Mouse (Mus musculus) left cerebral cortex, adult 8-10 months (tissue): ENCODE results near the gene Ahnak. TPM values are rescaled to one million over a fixed set of nuclear protein-coding genes. Genes with fewer than 3 reads are reported as not detected.
"Not testable (repeated sequence)": the region's sequence is repeated elsewhere in the genome, so short reads cannot be mapped to it uniquely, and the experiment has no call there.

ENCODE experiments used
- DNase-seq, 2 experiments: peaks; one replicate each; pipeline ENCODE4 v3.0.0; 2022; ENCODE audit warnings: low spot score in 2 of 2
- total RNA-seq, 4 experiments: library from RNA; stranded (reverse); gene quantifications; 2 replicates each; pipeline ENCODE4 v1.2.4; 2022

The Ahnak gene
- total RNA-seq, 4 experiments from 2014 or later, result 24.9 to 29.0 (median 27.5) TPM

DNA sequence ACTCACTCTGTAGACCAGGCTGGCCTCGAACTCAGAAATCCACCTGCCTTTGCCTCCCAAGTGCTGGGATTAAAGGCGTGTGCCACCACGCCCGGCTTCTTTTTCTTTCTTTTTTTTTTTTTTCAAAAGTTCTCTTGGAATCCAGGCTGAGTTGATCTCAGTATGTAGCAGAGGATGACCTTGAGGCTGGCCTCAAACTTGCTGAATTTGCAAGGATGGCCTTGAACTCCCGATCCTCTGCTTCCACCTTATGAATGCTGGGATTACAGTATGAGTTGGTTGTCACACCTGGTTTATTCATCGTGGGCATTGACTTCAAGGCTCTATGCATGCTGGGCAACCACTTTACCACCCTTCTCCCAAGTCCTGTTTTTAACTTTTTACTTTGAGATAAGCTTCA, 51.6 kb downstream of the Ahnak start:
- no peak for DNase-seq

DNA sequence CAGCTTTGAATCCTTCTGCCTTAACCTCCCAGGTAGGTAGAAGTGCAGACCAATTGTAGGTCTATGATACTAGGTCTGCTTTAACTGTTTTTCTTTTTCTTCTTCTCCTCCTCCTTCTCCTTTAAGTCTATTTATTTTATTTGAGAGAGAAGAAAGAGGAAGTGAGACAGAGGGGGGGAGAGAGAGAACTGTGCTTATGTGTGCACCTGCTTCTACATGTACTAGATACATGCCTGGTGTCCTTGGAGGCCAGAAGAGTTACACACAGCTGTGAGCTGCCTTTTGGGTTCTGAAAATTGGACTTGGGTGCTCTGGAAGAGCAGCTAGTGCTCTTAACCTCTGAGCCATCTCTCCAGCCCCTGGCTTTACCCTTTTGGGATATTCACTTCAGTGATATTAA, 52.0 kb downstream of the Ahnak start:
- no peak for DNase-seq

- DNase-seq, result no peak
Observed at GRCm38 (mm10) chr19:9043123-9043522, 54.0 kb downstream of the Ahnak start.

GRCm38 (mm10) chr19:9044291-9044690, 55.2 kb downstream of the Ahnak start:
- DNase-seq, result no peak

DNA sequence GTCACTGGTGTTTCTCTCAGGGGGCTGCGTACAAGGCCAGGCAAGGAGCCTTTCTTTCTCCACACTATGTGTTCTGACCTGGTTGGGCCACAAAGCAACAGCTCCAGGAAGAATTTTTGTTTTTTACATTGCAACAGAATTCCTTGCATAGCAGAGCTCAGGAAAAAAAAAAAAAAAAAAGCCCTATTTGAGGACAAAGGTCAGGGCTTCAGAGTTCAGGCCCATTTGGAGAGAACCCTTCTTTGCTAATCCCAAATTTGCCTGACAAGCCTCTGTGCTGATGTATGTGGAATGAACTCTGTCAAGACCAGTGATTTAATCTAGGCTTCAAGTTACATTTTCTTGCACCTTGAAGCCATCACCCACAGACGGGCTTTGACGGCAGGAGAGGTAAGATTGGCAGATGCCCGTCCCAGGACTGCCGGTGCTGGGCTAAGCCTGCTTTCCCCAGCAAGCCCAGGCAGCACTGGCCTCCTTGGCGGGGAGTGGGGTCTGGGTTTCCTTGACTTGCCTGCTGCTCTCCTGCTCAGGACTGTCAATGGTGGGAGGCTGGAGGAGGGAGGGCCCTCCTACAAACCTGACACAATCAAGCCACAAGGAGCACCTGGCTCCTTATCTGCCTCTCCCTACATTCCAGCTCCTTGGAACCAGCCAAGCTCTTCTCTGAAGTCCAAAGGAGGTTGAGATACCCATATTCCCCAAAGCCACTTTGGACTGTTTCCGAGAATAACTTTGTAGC, 58.3 kb downstream of the Ahnak start:
- no peak for DNase-seq

DNA sequence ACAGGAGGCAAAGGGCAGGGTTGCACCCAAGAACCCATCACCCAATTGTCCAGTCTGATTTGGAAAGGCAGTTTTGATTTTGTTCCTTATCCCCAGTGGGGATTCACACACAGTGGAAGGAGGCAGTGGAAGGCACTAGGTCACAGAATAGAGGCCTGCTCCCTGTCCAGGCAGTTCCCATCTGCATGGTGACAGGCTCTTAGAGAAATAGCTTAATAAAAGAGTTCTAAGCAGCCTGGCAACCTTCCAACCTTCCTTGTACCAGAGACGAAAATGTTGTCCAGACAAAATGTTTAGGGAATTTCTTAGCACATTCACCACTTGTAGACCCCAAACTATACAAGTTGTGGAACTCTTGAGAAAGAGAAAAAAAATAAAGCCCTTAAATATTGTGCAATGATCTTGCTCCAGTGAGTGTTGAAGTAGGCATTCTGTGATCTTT, 58.9 kb downstream of the Ahnak start:
- no peak for DNase-seq

DNA sequence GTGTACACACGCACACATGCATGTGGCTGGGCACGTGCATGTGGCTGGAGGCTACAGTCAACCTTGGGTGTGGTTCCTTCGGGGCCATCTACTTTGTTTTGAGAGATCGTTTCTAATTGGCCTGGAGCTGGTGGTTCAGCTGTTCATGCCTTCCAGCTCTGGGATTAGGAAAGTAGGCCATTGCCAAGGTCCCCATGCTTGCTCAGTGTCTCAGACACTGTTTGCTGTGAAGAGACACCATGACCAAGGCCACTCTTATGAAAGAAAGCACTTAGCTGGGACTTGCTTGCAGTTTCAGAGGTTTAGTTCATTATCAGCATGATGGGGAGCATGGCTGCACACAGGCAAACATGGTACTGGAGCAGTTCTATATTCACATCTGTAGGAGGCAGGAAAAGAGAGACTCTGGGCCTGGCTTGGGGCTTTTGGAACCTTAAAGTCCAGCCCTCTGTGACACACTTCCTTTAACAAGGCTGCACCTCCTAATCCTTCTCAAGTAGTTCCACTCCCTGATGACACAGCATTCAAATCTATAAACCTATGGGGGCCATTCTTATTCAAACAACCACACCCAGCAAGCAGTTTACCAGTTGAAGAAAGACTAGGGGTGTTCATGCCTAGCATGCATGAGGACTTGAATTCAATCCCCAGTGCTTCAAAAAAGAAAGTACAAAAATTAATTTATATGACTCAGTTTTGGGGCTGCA, 60.0 kb downstream of the Ahnak start:
- no peak for DNase-seq

GRCm38 (mm10) chr19:9050294-9051229, 61.5 kb downstream of the Ahnak start:
- no peak for DNase-seq

GRCm38 (mm10) chr19:9051985-9052384, 62.9 kb downstream of the Ahnak start:
- DNase-seq, result not testable (repeated sequence)

DNA sequence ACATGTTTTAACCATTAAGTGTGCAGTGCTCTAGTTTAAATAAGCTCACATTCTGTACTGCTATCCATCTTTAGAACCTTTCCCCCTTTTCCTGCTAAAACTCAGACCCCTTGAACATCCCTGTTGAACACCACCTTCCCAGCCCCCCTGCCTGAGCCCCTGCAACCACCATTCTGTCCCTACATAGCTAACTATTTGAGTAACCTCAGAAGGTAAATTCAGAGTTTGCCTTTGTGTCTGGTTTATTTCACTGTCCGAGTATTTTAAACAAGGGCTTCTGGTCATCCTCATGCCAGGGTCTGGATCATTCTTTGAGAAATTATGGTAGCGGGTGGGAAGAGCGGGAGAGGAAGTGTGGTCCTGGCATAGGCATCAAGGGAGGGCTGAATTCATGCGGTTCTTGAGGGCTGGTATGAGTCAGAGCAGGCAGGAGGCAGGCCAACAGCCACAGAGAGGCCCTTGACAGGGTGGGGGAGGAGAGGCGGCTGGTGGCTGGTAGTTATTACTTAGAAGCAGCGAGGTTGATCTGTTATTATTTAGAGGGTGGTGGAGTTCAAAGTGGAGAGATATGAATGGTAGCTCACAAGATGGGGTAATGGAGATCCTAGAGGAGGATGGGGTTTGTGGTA, 63.8 kb downstream of the Ahnak start:
- no peak for DNase-seq

DNA sequence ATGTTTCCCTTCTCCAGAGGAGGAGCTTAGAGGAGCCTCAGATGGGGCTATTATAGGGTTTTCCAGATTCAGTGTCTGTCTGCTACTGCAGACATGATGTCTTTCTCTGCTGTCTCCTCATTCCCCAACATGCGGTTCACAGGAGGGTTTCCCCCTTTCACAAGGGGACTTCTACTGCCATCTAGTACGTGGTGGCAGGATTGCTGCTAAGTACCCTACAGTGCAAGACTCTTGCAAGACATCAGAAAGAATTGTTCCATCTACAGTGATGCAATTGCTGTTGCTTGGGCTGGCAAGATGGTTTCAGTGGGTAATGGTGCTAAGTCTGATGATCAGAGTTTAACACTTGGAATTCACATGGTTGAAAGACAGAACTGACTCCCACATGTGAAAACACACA, 66.1 kb downstream of the Ahnak start:
- no peak for DNase-seq

DNA sequence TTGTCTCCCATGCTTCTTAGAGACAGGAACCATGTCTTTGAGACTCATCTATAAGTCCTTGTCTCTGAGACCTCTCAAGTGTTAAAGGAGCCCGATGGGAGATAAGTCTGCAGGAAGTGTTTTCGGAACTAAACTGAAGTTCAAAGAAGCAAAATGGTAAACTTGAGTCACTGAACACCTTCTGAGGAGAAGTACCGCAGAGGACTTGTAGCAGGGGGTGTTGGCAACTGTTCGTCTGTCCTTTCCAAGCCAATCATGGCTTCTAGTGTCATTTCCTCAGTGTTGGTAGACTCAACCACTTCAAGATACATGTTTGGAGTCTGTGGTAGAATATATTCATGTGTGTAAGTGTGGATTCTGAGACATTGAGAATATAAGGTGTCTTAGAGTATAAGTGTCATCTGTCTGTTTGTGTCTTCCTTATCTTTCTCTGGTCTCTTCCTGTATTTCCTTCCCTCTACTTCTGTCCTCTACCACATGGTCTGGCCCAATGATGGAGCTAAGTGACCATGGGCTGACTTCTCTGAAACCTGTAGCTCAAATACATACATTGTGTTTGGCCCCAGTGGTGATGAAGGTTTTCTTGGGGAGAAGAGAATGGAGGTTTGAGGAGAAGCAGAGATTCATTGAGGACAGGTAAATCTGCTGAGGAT, 66.7 kb downstream of the Ahnak start:
- no peak for DNase-seq

- no peak for DNase-seq
Observed at GRCm38 (mm10) chr19:9057679-9058078, 68.6 kb downstream of the Ahnak start.

GRCm38 (mm10) chr19:9058331-9058884, 69.3 kb downstream of the Ahnak start:
- DNase-seq, result no peak

DNA sequence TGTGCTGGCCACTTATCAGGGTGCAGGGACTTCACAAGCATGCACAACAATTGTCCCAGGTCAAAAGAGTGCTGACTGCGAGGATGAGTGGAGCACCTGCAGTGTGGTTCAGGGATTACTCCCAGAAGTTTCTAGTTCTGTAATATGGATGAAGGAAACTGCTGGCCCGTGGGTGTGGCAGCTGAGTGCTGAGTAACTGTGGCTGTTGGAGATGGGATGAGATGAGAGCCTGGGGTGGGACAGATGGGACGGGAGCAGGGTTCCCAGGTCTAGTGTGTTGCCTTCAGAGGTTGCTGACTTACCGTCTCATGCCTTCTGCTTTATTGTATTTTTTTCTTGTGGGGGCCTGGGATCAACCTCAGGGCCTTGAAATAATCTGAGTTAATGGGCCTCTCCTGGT, 69.9 kb downstream of the Ahnak start:
- no peak for DNase-seq

- DNase-seq, result no peak
Observed at GRCm38 (mm10) chr19:9059391-9059790, 70.3 kb downstream of the Ahnak start.

- no peak for DNase-seq
Observed at GRCm38 (mm10) chr19:9060103-9060502, 71.0 kb downstream of the Ahnak start.

DNA sequence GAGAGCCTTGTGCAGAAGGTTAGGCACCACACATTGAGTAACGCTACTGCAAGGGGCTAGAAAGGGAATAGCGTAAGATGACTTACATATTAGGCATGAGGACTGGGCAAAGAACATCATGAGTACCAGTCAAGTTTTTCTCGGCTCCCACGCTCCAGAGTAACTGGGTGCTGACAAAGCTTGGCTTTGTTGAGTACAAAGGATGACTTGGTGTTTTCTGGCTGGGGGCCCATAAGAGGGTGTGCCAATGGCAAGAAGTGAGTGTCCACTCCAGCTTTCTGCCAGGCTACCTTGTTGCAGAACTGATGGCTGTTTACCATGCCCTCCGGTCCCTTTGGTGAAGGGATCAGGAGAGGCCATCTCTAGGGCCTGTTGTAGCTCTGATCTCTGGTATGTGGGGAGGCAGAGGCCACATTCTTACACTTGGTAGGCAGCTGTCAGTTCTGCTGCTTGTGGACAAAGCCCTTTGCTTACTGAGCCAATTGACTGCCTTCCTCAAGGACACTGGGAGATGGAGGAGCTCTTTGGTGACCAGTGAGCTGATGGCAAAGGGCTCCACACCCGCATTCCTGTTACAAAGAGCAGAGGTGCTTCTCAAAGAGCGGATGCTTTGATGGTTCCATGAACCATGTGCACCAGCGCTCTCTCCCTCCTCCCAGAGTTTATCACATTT, 72.3 kb downstream of the Ahnak start:
- DNase-seq, result no peak

GRCm38 (mm10) chr19:9062822-9063221, 73.7 kb downstream of the Ahnak start:
- no peak for DNase-seq

GRCm38 (mm10) chr19:9063831-9064230, 74.7 kb downstream of the Ahnak start:
- no peak for DNase-seq
